Mouse (Mus musculus) left cerebral cortex, adult 2 months (tissue): ENCODE measurements around the gene Epx. TPM values are rescaled to one million over a fixed set of nuclear protein-coding genes. Genes with fewer than 3 reads are reported as not detected.
A peak's percentile ranks its signal among the peaks of the same experiment; 100 is the strongest.
"Not testable (repeated sequence)": the region's sequence is repeated elsewhere in the genome, so short reads cannot be mapped to it uniquely, and the experiment has no call there.

Experiments used
- DNase-seq, 2 experiments: peaks; one replicate each; pipeline ENCODE4 v3.0.0; 2021 to 2022; ENCODE audit warnings: low spot score in 2 of 2, mixed read lengths in 1 of 2; ENCODE audit errors: extremely low spot score in 1 of 2
- H3K27ac ChIP-seq: fragments of 200-600 bp; 2 replicates; pipeline ENCODE4 v1.8.1; 2022
- H3K4me3 ChIP-seq: fragments of 200-600 bp; 2 replicates; pipeline ENCODE4 v1.8.1; 2022
- CTCF ChIP-seq: fragments of 200-600 bp; IDR thresholded peaks from 2 replicates; pipeline ENCODE4 v1.8.1; 2022; ENCODE audit warnings: antibody characterized with exemption, mild to moderate bottlenecking, moderate library complexity
- intact Hi-C: fragments of 180-260 bp; cut with DNase I; formaldehyde crosslinking; loops from one replicate; pipeline ENCODE4 v1.15.1; 2025
- total RNA-seq, 2 experiments: library from RNA; stranded (reverse); gene quantifications; 2 replicates each; pipeline ENCODE4 v1.2.3; 2021

Epx gene
- total RNA-seq, 2 experiments from 2014 or later = 0.11 to 0.19 TPM

DNA sequence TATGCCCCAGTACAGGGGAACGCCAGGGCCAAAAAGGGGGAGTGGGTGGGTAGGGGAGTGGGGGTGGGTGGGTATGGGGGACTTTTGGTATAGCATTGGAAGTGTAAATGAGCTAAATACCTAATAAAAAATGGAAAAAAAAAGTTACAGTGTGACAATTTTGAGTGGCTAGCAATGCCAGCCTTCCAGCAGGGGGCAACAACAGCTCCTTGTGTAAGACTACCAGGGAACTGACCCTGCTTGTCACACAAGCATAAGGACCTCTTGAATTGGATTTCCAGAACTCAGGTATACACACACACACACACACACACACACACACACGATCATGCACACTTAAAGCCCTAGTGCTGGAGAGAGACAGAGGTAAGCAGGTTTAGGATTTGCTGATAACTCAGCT lies 8.4 kb downstream of the Epx start:
- H3K27ac ChIP-seq, H3K4me3 ChIP-seq, intact Hi-C loops: not testable (repeated sequence)
- DNase-seq = peak in 1 of 2 experiments; percentile 31
- TF ChIP-seq CTCF = peak; percentile 34

DNA sequence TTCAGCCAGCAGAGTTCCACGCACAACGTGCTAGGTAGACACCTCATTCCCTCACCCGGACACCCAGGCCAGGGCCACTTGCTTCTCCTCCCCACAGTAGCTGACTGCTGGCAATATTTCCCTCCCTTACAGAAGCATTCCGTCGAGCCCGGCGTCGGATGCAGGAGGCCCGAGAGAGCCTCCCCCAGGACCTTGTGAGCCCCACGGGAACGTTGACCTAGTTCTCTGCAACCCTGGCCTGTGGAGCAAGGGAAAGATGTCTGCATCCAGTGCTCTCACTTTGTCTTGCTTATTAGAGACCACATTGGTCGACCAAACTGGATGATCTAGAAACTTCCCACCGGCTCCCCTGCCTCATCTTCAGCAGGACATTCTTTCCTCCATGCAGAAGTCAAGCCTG lies 12.5 kb downstream of the Epx start:
- TF ChIP-seq CTCF = no peak
- no peak overlapping the region for H3K27ac ChIP-seq
- H3K4me3 ChIP-seq = no peak overlapping the region
- no peak for DNase-seq
- intact Hi-C loops = no loop called here

DNA sequence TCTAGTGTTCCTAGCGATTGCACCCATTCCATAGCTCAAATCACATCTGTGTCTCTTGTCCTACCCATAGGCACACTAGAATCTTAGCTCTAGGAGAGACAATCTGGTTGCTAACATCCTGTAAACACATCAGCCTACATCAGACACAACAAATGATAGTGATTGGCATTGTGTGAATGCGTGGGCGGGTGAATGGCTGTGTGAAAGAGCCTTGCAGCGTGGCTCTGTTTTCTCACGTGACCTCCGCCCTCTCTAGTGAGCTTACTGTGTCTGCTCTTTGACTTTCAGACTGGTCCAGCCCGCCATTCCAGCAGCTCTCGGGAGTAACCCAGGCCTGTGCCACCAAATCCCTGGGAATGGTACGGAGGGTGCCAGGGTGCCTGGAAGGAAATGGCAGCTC lies 14.9 kb downstream of the Epx start:
- no peak for DNase-seq
- TF ChIP-seq CTCF = no peak
- Histone ChIP-seq H3K27ac (no peak overlapping the region), H3K4me3 (no peak overlapping the region)
- intact Hi-C loops = no loop called here

DNA sequence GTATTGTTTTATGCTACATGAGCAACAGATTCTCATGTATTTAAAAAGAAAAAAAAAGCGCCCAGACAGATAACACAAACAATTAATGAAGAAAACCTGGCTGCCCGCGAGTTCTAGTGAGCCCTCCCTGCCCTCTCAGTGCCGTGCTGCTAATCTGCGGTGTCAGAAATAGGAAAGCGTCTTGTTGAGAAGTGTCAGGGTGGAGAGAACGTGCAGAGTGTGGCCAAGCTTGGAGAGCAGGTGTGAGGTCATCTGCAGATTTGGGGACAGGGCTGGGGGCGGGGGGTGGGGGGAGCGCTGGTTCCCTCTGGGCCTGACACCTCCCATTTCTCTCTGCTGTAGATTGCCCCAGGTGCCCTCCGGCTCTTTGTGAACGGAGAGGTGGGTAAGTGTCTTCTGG lies 16.1 kb downstream of the Epx start:
- intact Hi-C loops = no loop called here
- TF ChIP-seq CTCF = no peak
- no peak for DNase-seq
- H3K27ac ChIP-seq = no peak overlapping the region
- no peak overlapping the region for H3K4me3 ChIP-seq

DNA sequence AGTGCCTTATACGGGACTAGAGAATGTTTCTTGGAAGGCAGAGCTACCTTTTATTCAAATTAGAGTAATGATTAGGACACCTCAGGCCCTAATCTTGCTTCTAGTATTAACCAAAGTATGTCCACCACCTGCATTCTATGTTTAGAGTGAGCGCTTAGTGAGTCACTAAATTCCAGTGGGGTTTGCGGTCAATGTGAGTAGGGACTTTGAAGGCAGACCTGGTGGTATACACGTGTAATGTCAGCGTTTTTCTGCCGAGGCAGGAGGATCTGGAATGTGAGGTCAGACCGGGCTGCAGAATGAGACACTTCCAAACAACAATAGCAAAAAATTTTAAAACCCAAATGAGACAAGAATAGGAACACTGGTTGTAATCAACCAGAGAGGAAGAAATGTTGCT lies 20.8 kb downstream of the Epx start:
- H3K27ac ChIP-seq = no peak overlapping the region
- TF ChIP-seq CTCF = no peak
- no peak overlapping the region for H3K4me3 ChIP-seq
- intact Hi-C loops = no loop called here
- no peak for DNase-seq

DNA sequence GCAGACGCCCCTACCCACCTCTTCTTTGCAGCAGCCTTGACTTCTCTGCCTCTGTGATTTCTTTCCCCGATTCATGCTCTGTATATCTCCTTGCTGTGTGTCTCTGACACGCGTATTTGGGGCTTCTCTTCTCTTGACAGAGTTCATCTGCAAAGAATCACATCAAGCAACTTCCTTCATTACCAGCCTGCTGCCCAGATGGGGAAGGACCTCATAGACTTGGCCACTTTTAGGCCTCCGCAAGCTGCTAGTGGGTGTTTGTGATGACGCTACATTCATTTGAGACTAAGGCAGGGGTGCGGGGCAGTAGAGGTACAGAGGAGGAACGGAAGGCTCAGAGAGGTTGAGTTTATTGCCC lies 21.8 kb downstream of the Epx start:
- no peak for TF ChIP-seq CTCF
- intact Hi-C loops = no loop called here

DNA sequence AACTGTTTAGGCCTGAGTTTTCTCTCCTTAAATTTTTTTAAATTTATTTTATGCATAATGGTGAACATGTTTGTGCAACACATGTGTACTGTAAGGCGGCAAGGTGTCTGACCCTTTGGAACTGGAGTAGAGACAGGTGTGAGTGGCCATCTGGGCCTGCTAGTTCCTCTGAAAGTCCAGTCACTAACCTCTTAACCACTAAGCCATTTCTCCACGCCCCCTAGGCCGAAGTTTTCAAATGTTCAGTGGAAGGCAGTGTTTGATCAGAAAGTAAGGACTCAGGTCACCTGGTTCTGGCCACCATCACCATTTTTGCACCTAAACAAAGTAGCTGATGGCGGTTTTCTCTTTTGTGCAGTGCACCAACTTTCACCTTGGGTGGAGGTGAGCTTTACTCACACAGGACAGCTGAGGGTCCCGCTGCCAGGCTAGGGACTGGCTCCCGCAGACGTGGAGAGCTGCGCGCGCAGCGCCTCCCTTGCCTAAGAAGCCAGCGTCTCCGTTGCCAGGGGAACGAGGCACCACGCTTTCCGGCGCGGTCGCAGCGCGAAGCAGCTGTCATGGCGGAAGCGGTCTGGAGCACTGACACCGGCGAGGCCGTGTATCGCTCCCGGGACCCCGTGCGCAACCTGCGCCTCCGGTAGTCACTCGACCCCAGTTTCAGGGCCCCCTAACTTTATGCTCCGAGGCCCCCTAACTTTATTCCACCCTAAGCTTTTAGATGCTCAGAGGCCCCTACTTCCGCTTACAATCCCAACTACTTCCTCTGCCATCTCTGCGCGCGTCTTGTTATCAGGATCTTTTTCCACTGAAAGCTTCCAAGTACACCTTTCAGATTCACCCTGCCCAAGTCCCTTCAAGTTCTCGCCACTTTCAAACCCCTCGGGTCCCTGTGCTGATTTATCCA lies 22.4 kb downstream of the Epx start, which contains the start of gene Mks1:
Gene Mks1, plus strand, starts transcription at position 526 of the 907 bp plus-strand sequence.
- Histone ChIP-seq H3K27ac (peak within 1 kb of the TSS; percentile 77), H3K4me3 (peak within 1 kb of the TSS; percentile 56)
- TF ChIP-seq CTCF = no peak; the same call in 1 of the 2 replicates
- intact Hi-C loops = no loop called here
- DNase-seq = peak; percentile 89 to 90

More for the DNA sequence above, 21.8 kb downstream of the Epx start:
- H3K27ac ChIP-seq = peak overlapping the region; percentile 77
- peak overlapping the region; percentile 56 for H3K4me3 ChIP-seq
- DNase-seq = peak; percentile 25 to 31

DNA sequence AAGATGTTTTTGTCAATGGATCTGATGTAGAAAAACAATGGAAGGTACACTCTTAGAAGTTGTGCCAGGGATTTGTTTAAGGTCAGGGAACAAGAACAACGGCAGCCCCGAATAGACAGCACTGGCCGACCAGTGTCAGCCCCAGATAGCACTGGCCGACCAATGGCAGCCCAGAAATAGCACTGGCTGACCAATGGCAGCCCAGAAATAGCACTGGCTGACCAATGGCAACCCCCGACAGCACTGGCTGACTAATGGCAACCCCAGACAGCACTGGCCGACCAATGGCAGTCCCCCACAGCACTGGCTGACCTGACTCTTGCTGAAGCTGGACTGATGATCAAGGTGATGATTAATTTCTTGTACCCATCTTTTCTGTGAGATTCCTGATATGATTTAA lies 27.5 kb downstream of the Epx start:
- Histone ChIP-seq H3K4me3 (no peak overlapping the region), H3K27ac (no peak overlapping the region)
- intact Hi-C loops = no loop called here
- no peak for DNase-seq
- TF ChIP-seq CTCF = no peak

DNA sequence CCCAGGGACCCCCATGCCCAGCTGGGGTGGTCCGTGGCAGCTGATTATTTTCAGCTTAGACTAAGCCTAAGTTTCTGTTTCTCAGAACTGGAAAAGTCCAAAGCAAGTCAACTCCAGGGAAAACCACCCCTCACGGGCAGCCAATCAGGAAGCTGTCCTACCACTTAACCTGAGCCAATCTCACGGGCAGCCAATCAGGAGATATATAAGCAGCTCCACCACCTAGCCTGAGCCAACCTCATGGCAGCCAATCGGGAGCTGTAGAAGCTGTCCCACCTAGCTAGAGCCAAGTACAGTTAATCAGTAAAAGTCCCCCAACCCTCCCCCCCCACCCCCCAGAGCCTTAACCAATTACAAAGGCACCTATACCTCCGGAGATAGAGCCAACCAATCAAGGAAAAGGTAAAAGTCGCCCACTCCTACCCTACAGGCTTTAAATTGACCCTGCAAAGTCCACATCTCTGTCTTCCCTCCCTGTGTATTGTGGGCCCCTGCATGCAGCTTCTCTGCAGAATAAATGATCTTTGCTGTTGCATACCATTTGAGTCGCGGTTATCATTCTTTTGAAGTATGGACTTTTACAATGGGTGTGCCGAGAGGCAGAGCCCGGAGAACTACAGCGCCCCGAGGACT lies 28.3 kb downstream of the Epx start:
- H3K27ac ChIP-seq = no peak overlapping the region
- DNase-seq = no peak
- no peak overlapping the region for H3K4me3 ChIP-seq
- TF ChIP-seq CTCF = no peak
- intact Hi-C loops = no loop called here

DNA sequence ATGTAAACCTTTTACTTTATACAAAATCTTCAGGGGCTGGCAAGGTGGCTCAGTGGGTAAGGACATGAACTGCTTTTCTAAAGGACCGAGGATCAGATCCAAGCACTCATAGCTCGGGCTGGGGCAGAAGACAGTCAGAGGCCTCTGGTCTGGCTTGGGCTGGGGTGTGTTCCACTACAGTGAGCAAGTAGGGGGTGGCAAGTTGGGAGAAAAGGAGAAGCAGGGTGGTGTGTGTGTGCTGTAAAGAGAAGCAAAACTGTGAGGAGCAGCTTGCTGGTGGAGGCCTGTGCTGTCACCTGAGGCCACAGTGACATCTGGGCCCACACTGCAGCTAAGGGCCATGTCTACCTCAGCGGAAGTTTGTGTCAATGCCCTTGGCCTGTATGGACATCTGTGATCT lies 33.9 kb downstream of the Epx start:
- no peak for TF ChIP-seq CTCF
- no peak for DNase-seq
- no peak overlapping the region for H3K27ac ChIP-seq
- no peak overlapping the region for H3K4me3 ChIP-seq
- intact Hi-C loops = no loop called here

DNA sequence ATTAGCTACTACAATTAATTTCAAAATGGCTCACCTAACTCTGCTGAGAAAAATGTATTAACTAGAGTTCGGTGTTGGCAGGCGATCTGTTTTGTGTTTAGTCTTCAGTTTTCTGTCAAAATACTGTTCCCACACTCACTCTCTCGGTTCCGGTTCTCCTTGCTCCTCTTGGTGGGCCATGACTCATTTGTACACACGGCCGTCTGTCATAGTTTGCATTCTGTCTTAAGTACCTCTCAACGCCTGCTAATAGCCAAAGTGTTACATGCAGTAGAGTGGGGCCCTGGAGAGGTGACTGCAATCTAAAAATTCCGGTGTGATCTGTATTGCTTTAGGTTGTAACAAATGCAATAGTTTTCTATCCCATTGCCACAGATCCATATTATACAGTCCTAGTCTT lies 34.7 kb downstream of the Epx start:
- no peak for TF ChIP-seq CTCF
- no peak for DNase-seq

DNA sequence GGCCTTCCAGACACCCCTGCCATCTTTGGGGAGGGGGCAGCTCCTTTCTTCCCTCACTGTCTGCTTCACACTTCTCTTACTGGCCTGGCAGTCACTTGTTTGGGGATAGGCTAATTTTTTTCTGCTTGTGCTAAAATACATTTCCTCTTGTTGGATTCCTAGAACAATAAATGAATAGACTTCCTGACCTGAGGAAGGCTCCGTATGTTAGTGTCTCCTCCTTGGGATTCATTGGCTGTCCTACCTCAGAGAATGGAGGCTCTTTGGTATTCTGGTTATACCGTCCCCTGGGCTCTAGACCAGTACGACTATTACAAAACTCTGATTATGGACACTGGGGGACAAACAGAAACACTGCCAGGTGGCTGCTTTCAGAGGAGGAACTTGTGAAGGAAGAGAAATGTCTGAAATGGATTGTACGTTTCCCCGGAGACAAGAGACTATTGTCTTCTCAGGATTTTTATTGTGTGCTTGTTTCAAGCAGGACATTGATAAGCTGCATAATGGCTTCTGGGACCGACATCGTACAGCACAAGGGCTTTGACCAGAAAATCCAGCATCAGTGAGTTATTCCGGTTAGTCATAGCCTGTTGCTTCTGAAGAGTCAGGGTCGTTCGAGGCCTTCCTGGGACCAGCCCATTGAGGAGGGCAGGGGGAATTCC lies 47.0 kb downstream of the Epx start, which contains the start of gene Lpo:
Gene Lpo, minus strand, starts transcription at position 51 of the 662 bp plus-strand sequence.
- DNase-seq = no peak
- H3K27ac ChIP-seq = no peak within 1 kb of the TSS
- intact Hi-C loops = no loop called here
- TF ChIP-seq CTCF = no peak
- H3K4me3 ChIP-seq = no peak within 1 kb of the TSS

More for the DNA sequence above, 34.7 kb downstream of the Epx start:
- Histone ChIP-seq H3K27ac (no peak overlapping the region), H3K4me3 (no peak overlapping the region)
- intact Hi-C loops = no loop called here
